Mouse (Mus musculus): ENCODE measurements around the gene Syngr2. TPM values are rescaled to one million over a fixed set of nuclear protein-coding genes. Genes with fewer than 3 reads are reported as not detected.

Gene Syngr2
- polyA plus RNA-seq, 1 experiment from 2014 or later, result 149 TPM

DNA sequence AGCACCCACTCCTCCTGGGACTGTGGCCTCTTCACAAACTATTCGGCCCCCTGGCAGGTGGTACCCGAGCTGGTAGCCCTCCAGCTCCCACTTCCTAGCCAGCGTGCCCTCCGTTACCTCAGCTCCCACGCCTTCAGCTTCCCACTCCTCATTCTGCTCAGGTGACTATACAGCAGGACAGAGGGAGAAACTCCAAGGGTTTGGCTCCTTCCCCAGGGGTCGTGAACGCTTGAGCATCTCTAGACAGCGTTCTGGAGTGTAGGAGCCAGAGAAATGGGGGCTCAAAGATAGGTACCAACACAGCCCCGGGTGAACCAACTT lies 18.1 kb upstream of the Syngr2 start:
- H3K27me3 ChIP-seq, result no peaks in the 10 kb centered on the region
- ATAC-seq (no peak), DNase-seq (ENCODE audit: low read depth, low spot score) (no peak)
- TF ChIP-seq CTCF (IDR thresholded peaks at IDR 0.05), result no peak
- in situ Hi-C loops (cut with MboI; ENCODE audit: low pct_unique_long_range_greater_than_20kb), result no loop called here
- ChIA-PET POLR2A (no interaction called here), CTCF (interaction anchor here (3.0 to 3.1 kb wide), 2 partner anchors 26 to 33 kb away, joined by 13 to 19 read pairs; no protein-coding TSS in a partner anchor)

- no peak for TF ChIP-seq CTCF (IDR thresholded peaks at IDR 0.05)
- in situ Hi-C loops (cut with MboI; ENCODE audit: low pct_unique_long_range_greater_than_20kb), result no loop called here
- ChIA-PET CTCF (no interaction called here), POLR2A (no interaction called here)
- DNase-seq (ENCODE audit: low read depth, low spot score), result no peak
- H3K27me3 ChIP-seq, result no peaks in the 10 kb centered on the region
- ATAC-seq, result no peak
Measured at GRCm38 (mm10) chr11:117792281-117792888, 17.1 kb upstream of the Syngr2 start.

DNA sequence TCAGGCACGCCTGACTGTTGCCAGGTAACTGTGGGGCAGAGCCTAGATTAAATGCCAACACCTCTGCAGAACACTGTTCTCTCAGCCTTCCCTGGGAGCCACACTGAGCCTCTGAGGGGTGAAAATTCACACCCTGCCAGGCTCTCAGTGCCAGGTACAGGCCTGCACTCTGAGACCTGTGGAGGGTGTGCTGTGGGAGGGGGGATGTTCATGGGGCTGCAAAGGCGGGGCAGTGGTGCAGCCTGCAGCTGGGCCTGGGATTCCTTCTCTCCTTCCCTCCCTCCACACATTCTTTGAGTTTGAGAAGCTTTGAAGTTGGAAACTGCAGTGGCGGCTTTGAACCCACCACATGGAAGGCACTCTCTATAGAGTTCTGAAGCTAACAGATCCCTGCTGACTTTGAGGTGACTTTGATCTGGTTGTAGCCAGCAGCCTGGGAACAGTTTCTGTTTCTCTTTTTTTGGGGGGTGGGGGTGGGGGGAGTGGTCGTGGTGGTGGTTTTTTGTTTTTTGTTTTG lies 15.4 kb upstream of the Syngr2 start:
- no peaks in the 10 kb centered on the region for H3K27me3 ChIP-seq
- in situ Hi-C loops (cut with MboI; ENCODE audit: low pct_unique_long_range_greater_than_20kb), result no loop called here
- ATAC-seq, result no peak
- no peak for TF ChIP-seq CTCF (IDR thresholded peaks at IDR 0.05)
- ChIA-PET POLR2A (interaction anchor here (2.4 kb wide), 1 partner anchor 16 kb away, joined by 6 read pairs; no protein-coding TSS in a partner anchor), CTCF (no interaction called here)
- no peak for DNase-seq (ENCODE audit: low read depth, low spot score)

DNA sequence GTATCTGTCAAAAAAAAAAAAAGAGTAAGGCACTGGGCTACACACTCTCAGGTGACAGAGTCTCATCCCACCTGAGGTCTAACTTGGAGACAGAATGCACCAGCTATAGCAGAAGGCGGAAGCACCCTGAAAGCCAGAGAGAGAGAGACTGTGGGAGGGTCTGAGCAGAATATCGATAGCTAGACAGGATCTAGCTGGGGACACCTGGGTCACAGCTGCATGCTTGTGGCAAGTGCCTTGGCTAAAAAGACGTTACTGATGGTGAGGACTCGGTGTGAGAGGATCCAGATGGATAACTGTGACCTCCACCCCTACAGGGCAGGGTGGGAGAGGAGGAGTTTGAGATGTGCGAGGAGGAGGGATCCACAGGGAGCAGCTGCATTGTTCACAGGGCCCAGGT lies 12.5 kb upstream of the Syngr2 start:
- no peaks in the 10 kb centered on the region for H3K27me3 ChIP-seq
- POLR2A ChIA-PET, result interaction anchor here (0.6 kb wide), 1 partner anchor 208 kb away, joined by 3 read pairs; no protein-coding TSS in a partner anchor
- ATAC-seq (no peak), DNase-seq (ENCODE audit: low read depth, low spot score) (no peak)
- TF ChIP-seq CTCF (IDR thresholded peaks at IDR 0.05), result no peak
- CTCF ChIA-PET, result interaction anchor here (1.7 kb wide), 1 partner anchor 28 kb away, joined by 4 read pairs; no protein-coding TSS in a partner anchor
- in situ Hi-C loops (cut with MboI; ENCODE audit: low pct_unique_long_range_greater_than_20kb), result no loop called here

DNA sequence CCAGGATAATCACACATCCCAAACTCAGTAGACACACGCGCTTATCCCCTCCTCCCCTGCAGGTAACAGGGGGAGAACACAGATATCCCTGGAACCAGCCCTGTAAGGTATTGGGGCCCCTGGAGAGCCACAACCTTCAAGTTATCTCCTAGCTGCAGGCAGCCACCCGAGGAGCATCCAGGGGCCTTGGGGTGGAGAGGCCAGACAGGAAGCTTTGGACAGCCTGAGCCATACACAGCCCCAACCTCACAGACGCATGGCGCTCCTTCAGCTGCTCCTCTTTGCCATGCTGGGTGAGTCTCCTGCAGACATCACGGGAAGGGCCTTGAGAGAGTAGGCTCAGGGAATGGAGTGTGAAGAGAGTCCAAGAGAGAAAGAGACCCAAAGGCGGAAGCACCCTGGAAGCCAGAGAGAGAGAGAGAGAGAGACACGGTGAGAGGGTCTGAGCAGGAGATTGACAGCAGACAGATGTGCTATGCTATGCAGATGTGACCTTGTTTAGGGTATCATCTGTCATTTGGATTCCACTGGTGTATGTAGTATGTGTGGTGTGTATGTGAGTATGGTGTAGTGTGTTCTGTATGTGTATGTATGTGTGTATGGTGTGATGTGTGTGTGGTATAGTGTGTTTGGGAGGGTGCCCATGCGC lies 11.8 kb upstream of the Syngr2 start, which contains the start of gene 6030468B19Rik:
Gene 6030468B19Rik, plus strand, starts transcription at position 150 of the 649 bp plus-strand sequence.
- in situ Hi-C loops (cut with MboI; ENCODE audit: low pct_unique_long_range_greater_than_20kb), result no loop called here
- DNase-seq (ENCODE audit: low read depth, low spot score) (no peak), ATAC-seq (no peak)
- CTCF ChIA-PET, result interaction anchor here (1.7 kb wide), 1 partner anchor 27 kb away, joined by 4 read pairs; no protein-coding TSS in a partner anchor
- TF ChIP-seq CTCF (IDR thresholded peaks at IDR 0.05), result no peak
- H3K27me3 ChIP-seq, result no peaks in the 10 kb centered on the region
- POLR2A ChIA-PET, result interaction anchor here (1.1 kb wide), 1 partner anchor 28 kb away, joined by 3 read pairs; the partner anchor contains the start of genes Afmid and Tk1

DNA sequence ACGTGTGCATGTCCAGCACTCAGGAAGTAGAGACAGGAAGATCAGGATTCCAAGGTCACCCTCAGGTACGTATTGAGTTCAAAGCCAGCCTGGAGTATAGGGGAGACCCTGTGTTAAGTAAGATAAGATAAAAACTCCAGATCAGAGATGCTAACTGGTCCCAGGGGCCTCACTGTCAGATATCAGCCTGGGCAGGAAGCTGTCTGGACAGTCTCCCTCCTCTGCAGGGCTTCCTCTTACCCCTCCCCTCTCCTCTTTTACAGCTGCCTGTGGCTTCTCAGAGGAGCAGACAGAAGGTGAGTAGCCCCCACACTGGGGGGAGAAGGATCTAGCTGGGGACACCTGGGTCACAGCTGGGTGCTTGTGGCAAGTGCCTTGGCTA lies 11.3 kb upstream of the Syngr2 start:
- CTCF ChIA-PET, result interaction anchor here (1.7 kb wide), 1 partner anchor 27 kb away, joined by 4 read pairs; no protein-coding TSS in a partner anchor

GRCm38 (mm10) chr11:117799174-117799573 lies 10.3 kb upstream of the Syngr2 start:
- ChIA-PET POLR2A (no interaction called here), CTCF (no interaction called here)
- TF ChIP-seq CTCF (IDR thresholded peaks at IDR 0.05), result no peak
- no peak for DNase-seq (ENCODE audit: low read depth, low spot score)
- no peak for ATAC-seq
- in situ Hi-C loops (cut with MboI; ENCODE audit: low pct_unique_long_range_greater_than_20kb), result no loop called here
- H3K27me3 ChIP-seq, result no peaks in the 10 kb centered on the region

More for the DNA sequence above, 11.3 kb upstream of the Syngr2 start:
- ATAC-seq (no peak), DNase-seq (ENCODE audit: low read depth, low spot score) (no peak)
- TF ChIP-seq CTCF (IDR thresholded peaks at IDR 0.05), result no peak
- POLR2A ChIA-PET, result interaction anchor here (1.1 kb wide), 1 partner anchor 27 kb away, joined by 3 read pairs; the partner anchor contains the start of genes Afmid and Tk1
- in situ Hi-C loops (cut with MboI; ENCODE audit: low pct_unique_long_range_greater_than_20kb), result no loop called here
- no peaks in the 10 kb centered on the region for H3K27me3 ChIP-seq

- in situ Hi-C loops (cut with MboI; ENCODE audit: low pct_unique_long_range_greater_than_20kb), result no loop called here
- POLR2A ChIA-PET, result no interaction called here
- TF ChIP-seq CTCF (IDR thresholded peaks at IDR 0.05), result no peak
- DNase-seq (ENCODE audit: low read depth, low spot score) (no peak), ATAC-seq (no peak)
- CTCF ChIA-PET, result no interaction called here
- no peaks in the 10 kb centered on the region for H3K27me3 ChIP-seq
Measured at GRCm38 (mm10) chr11:117800038-117800437, 9.4 kb upstream of the Syngr2 start.

GRCm38 (mm10) chr11:117801650-117802049 lies 7.8 kb upstream of the Syngr2 start:
- POLR2A ChIA-PET, result no interaction called here
- DNase-seq (ENCODE audit: low read depth, low spot score), result no peak
- no peak for TF ChIP-seq CTCF (IDR thresholded peaks at IDR 0.05)
- ATAC-seq, result no peak
- in situ Hi-C loops (cut with MboI; ENCODE audit: low pct_unique_long_range_greater_than_20kb), result no loop called here
- CTCF ChIA-PET, result no interaction called here
- no peaks in the 10 kb centered on the region for H3K27me3 ChIP-seq

DNA sequence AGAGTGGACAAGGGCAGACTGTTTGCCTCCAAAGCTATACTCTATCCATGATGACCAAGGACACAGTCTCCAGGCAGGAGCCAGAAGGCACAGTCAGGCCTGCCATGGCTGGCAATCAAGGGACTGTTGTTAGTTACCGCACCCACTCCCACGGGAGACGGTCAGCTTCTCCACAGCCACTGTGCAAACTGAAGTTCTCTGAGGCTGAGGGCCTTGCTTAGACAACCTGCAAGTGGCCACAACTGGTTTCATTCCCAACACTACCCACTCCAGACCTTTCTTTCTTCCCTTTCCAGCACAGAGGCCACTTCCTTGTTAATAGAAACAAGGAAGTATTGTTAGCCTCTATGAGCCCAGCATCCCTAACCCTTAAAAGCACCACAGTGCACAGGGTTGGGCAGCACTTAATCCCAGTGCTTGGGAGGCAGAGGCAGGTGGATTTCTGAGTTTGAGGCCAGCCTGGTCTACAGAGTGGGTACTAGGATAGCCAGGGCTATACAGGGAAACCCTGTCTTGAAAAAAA lies 6.2 kb upstream of the Syngr2 start:
- POLR2A ChIA-PET, result no interaction called here
- no peak for ATAC-seq
- TF ChIP-seq CTCF (IDR thresholded peaks at IDR 0.05), result no peak
- in situ Hi-C loops (cut with MboI; ENCODE audit: low pct_unique_long_range_greater_than_20kb), result no loop called here
- CTCF ChIA-PET, result no interaction called here
- DNase-seq (ENCODE audit: low read depth, low spot score), result no peak
- no peaks in the 10 kb centered on the region for H3K27me3 ChIP-seq

GRCm38 (mm10) chr11:117806781-117807180 lies 2.7 kb upstream of the Syngr2 start:
- ChIA-PET CTCF (interaction anchor here (2.3 kb wide), 1 partner anchor 17 kb away, joined by 7 read pairs; no protein-coding TSS in a partner anchor), POLR2A (no interaction called here)
- H3K27me3 ChIP-seq, result no peaks in the 10 kb centered on the region
- ATAC-seq, result no peak
- in situ Hi-C loops (cut with MboI; ENCODE audit: low pct_unique_long_range_greater_than_20kb), result no loop called here
- TF ChIP-seq CTCF (IDR thresholded peaks at IDR 0.05), result no peak
- DNase-seq (ENCODE audit: low read depth, low spot score), result no peak
